Mouse (Mus musculus) kidney, postnatal 0 days (tissue): Measurements from ENCODE around the gene Selenoo. TPM values are rescaled to one million over a fixed set of nuclear protein-coding genes. Genes with fewer than 3 reads are reported as not detected.

Experiments
- ATAC-seq: fragments of 200-750 bp; cut with Nextera tagmentation; replicated peaks from 2 replicates; pipeline ENCODE4 v1.8.0; 2017; ENCODE audit warnings: low read depth, moderate number of reproducible peaks, moderate TSS enrichment, moderate library complexity; ENCODE audit not compliant: low FRiP score
- DNase-seq: peaks from one replicate; pipeline ENCODE4 v3.0.0-alpha.2; 2016; ENCODE audit warnings: low spot score
- H3K27ac ChIP-seq: fragments of 300-500 bp; sonication (generic); 2 replicates; pipeline ENCODE4 v1.5.1; 2014; ENCODE audit warnings: mild to moderate bottlenecking
- H3K27me3 ChIP-seq: fragments of 300-500 bp; sonication (generic); 2 replicates; pipeline ENCODE4 v1.6.1; 2014; ENCODE audit warnings: low read length, mixed read lengths; ENCODE audit not compliant: insufficient read depth
- H3K36me3 ChIP-seq: fragments of 300-500 bp; sonication (generic); 2 replicates; pipeline ENCODE4 v1.6.1; 2014; ENCODE audit warnings: low read length, mixed read lengths; ENCODE audit not compliant: insufficient read depth
- H3K4me1 ChIP-seq: fragments of 300-500 bp; sonication (generic); replicated peaks from 2 replicates; pipeline ENCODE4 v1.6.1; 2014; ENCODE audit warnings: antibody characterized with exemption, low read length, mixed read lengths; ENCODE audit not compliant: insufficient read depth
- H3K4me2 ChIP-seq: fragments of 300-500 bp; sonication (generic); 2 replicates; pipeline ENCODE4 v1.6.1; 2014; ENCODE audit warnings: mild to moderate bottlenecking, low read length, moderate library complexity, mixed read lengths
- H3K4me3 ChIP-seq: fragments of 300-500 bp; sonication (generic); replicated peaks from 2 replicates; pipeline ENCODE4 v1.5.1; 2014; ENCODE audit warnings: low read depth, low read length
- H3K9ac ChIP-seq: fragments of 300-500 bp; sonication (generic); 2 replicates; pipeline ENCODE4 v1.6.1; 2014; ENCODE audit warnings: low read depth, low read length
- H3K9me3 ChIP-seq: fragments of 300-500 bp; sonication (generic); replicated peaks from 2 replicates; pipeline ENCODE4 v1.6.1; 2016; ENCODE audit warnings: low read length, inconsistent platforms, mixed read lengths
- CTCF ChIP-seq: IDR thresholded peaks from 2 replicates; pipeline ENCODE4 v1.5.1; 2016; ENCODE audit warnings: antibody characterized with exemption, low read depth, mild to moderate bottlenecking, moderate library complexity
- WGBS: fragments of 180-500 bp; shearing (Covaris S2); extraction: QIAGEN DNeasy Blood & Tissue Kit; methylation state at CpG from one replicate; pipeline ENCODE4 v1.1.7; 2014; 5-methylcytosine and 5-hydroxymethylcytosine counted together
- polyA plus RNA-seq: library from polyadenylated mRNA; unstranded; fragments of >200 nt; fragmentation: Nextera tagmentation; extraction: Ambion mirVana; gene quantifications from 2 replicates; pipeline ENCODE4 v1.2.1, GENCODE M21; 2015

Gene Selenoo
- polyA plus RNA-seq, 1 experiment from 2014 or later = 21.3 TPM

DNA sequence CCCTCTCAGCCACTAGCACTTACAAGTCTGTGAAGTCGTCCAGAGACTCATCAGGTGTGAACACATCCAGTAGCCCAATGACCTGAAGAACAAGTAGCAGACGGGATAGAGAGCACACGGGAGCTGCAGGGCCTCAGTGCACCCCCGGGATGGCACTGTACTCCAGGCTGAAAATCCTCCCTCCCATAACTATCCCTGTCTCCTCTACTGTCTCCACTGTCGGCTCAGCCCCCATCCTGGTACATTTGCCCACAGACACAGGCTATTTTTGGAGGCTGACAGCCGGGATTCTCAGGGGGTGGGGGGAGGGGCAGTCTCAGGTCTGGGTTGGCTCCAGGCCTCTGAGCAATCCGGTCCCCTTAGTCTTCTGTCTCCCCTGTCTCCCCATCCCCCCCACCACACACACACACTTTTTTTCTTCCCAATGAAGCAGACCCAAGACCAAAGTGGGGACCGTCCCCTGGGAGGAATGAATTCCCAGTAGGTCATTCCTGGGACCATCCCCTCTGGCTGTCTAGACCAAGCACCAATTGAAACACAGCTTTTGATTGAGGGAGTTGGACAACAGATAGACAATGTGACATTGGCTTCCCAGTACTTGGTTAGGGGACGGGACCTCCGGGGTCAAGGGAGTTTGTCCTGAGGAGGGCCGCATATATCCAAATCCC lies 48.6 kb downstream of the Selenoo start:
- ATAC-seq (no peak), DNase-seq (no peak)
- TF ChIP-seq CTCF = no peak
- 71% methylated on average over 11 of the region's 11 CpGs for WGBS
- H3K27me3 ChIP-seq = peaks cover 7% of the 10 kb centered on the region; the same call in 1 of the 2 replicates
- no peak overlapping the region for H3K4me2 ChIP-seq
- H3K36me3 ChIP-seq = no peaks in the 10 kb centered on the region
- no peak overlapping the region for H3K9ac ChIP-seq
- no peak overlapping the region for H3K4me3 ChIP-seq
- no peak overlapping the region for H3K27ac ChIP-seq
- H3K9me3 ChIP-seq = no peaks in the 10 kb centered on the region
- H3K4me1 ChIP-seq = peaks cover 19% of the 10 kb centered on the region

DNA sequence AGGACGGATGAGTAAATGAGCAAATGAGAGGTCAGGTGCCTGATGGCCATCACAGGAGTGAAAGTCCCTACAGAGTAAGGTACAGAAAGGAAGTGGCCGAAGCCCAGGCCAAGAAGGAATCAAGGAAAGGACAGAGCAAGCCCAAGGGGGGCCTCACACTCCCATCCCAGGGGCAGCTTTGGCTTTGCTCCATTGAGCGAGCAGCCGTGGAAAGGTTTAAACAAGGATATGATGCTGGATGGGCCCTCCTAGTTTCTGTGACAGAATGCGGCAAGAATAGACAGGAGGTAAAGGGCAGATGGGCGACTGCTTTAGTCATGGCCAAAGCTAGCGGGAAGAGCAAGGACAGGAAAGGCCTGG lies 49.1 kb downstream of the Selenoo start:
- 72% methylated on average over 7 of the region's 7 CpGs for WGBS
- Histone ChIP-seq H3K27ac (no peak overlapping the region), H3K4me1 (peaks cover 19% of the 10 kb centered on the region), H3K4me3 (no peak overlapping the region), H3K4me2 (no peak overlapping the region), H3K27me3 (peaks cover 7% of the 10 kb centered on the region; the same call in 1 of the 2 replicates), H3K36me3 (no peaks in the 10 kb centered on the region), H3K9ac (no peak overlapping the region), H3K9me3 (no peaks in the 10 kb centered on the region)
- ATAC-seq (no peak), DNase-seq (no peak)
- no peak for TF ChIP-seq CTCF

DNA sequence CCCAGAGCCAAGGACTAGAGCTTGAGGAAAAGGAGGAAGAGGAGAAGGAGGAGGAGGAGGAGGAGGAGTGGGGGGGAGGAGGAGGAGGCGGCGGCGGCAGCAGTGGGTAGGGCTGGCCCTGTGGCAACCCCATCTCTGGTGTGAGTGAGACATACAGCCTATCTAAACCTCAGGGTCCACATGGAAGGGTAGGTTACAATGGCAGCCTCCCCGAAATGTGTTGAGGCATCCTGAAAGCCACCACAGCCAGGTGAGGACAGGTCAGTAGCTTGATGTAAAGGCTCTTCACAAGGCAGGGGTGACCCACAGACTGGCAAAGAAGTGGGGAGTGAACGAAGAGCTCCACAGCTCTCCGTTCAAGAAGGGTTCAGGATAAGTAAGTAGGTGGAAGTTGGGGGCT lies 49.6 kb downstream of the Selenoo start:
- H3K36me3 ChIP-seq = no peaks in the 10 kb centered on the region
- H3K4me2 ChIP-seq = no peak overlapping the region
- no peak overlapping the region for H3K4me3 ChIP-seq
- no peaks in the 10 kb centered on the region for H3K9me3 ChIP-seq
- DNase-seq (no peak), ATAC-seq (no peak)
- TF ChIP-seq CTCF = no peak
- peaks cover 7% of the 10 kb centered on the region; the same call in 1 of the 2 replicates for H3K27me3 ChIP-seq
- WGBS = 89% methylated on average over 6 of the region's 6 CpGs
- peaks cover 19% of the 10 kb centered on the region for H3K4me1 ChIP-seq
- H3K27ac ChIP-seq = no peak overlapping the region
- H3K9ac ChIP-seq = no peak overlapping the region

DNA sequence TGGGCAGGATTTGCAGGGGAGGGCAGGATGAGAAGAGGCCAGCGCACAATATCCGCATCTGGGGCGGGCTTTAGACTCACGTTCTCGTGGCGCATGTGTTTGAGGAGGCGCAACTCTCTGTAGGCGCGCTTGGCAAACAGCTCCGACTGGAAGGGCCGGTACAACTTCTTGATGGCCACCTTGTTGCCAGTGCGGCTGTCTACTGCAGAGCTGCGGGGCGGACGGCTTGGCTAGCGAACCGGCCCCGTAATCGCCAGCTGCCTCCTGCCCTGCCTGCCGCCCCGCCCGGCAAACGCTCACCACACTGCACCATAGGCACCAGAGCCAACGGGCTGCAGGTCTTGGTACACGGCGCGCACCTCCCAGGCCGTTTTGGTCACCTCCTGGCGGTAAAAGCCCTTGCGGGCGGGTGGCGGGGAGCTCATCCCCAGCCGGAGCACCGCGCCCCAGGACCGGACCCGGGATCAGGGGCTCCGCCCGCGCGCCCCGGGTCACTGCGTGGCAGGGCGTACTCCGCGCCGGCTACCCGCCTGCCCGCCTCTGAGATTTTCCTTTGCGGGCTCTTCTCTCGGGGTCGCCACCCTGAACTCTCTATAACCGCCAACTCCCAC lies 51.3 kb downstream of the Selenoo start:
- H3K36me3 ChIP-seq = no peaks in the 10 kb centered on the region
- H3K27ac ChIP-seq = peak overlapping the region; percentile 42; the same call in 1 of the 2 replicates
- H3K4me3 ChIP-seq = peak overlapping the region; percentile 54
- H3K4me2 ChIP-seq = peak overlapping the region; percentile 81
- DNase-seq (no peak), ATAC-seq (0 out of 2 replicates have a peak, but pooled peaks have one; percentile 1)
- WGBS = under 1% methylated on average over 51 of the region's 53 CpGs
- no peak for TF ChIP-seq CTCF
- no peaks in the 10 kb centered on the region for H3K9me3 ChIP-seq
- H3K9ac ChIP-seq = peak overlapping the region; percentile 67
- H3K4me1 ChIP-seq = peaks cover 19% of the 10 kb centered on the region
- H3K27me3 ChIP-seq = peaks cover 7% of the 10 kb centered on the region; the same call in 1 of the 2 replicates

DNA sequence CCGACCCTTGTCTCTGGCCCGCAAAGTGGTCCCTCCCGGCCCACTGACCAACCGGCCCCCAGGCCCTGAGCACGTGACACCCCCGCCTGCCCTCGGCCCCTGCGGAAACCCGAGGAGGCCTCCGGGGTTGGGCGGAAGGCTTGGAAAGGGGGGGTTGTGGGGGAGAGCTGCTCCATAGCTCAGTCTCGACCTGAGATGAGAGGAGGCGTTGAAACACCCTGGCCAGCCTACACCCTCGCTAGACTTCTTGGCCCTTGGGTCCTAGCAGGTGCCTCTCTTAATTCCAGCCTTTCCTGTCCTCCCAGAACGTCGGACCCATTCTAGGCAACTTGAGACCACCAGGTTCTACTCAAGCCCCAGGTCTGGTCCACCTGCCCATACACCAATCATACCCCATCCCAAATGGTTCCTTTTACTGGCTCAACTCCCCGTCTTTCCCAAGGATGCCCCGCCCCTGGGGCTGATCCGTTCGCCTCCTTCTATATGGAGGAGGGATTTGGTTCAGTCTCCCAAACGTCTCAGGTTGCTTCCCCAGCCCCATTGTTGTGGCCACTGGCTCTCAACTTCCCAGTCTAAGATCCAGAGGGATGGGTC lies 51.9 kb downstream of the Selenoo start, which contains the start of gene Mapk12:
Gene Mapk12 (minus strand): TSS at position 45 of the 594 bp plus-strand sequence.
- Histone ChIP-seq H3K4me3 (peak within 1 kb of the TSS; percentile 54), H3K27ac (peak within 1 kb of the TSS; percentile 42; the same call in 1 of the 2 replicates), H3K4me1 (peaks cover 19% of the 10 kb centered on the region), H3K9me3 (no peaks in the 10 kb centered on the region), H3K4me2 (peak within 1 kb of the TSS; percentile 81), H3K36me3 (no peaks in the 10 kb centered on the region), H3K27me3 (peaks cover 7% of the 10 kb centered on the region; the same call in 1 of the 2 replicates), H3K9ac (peak within 1 kb of the TSS; percentile 67)
- no peak for TF ChIP-seq CTCF
- DNase-seq = peak; percentile 53
- under 1% methylated on average over 21 of the region's 21 CpGs for WGBS
- peak; percentile 55 for ATAC-seq

DNA sequence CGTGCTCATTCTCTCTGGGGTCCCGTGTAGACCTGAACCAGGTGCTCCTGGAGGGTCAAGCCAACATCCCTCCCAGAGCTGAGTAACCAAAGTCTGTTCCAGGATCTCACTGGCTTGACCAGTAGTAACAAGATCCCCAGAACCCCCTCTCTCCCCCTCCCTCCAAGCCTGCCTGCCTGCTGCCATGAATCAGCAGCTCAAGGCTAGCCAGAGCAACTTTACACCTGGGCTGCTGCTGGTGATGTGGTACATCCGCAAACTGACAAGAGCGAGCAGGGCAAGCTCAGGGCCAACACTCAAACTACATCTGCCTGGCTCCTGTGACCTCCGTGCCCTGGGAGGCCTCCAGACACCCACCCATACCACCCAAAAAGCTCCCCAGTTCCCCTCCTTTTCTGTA lies 52.6 kb downstream of the Selenoo start:
- WGBS = 15% methylated on average over 5 of the region's 5 CpGs
- TF ChIP-seq CTCF = no peak
- ATAC-seq (no peak), DNase-seq (no peak)
- no peaks in the 10 kb centered on the region for H3K9me3 ChIP-seq
- H3K27me3 ChIP-seq = peaks cover 7% of the 10 kb centered on the region; the same call in 1 of the 2 replicates
- no peaks in the 10 kb centered on the region for H3K36me3 ChIP-seq
- H3K9ac ChIP-seq = no peak overlapping the region
- H3K4me3 ChIP-seq = no peak overlapping the region
- no peak overlapping the region for H3K27ac ChIP-seq
- peaks cover 21% of the 10 kb centered on the region for H3K4me1 ChIP-seq
- H3K4me2 ChIP-seq = no peak overlapping the region
